Mouse (Mus musculus) inflammation-experienced regulatory T-cells, adult 16 weeks (primary cell): Measurements from ENCODE around the gene Olfr907. TPM values are rescaled to one million over a fixed set of nuclear protein-coding genes. Genes with fewer than 3 reads are reported as not detected.

Experiments used
- polyA plus RNA-seq: library from polyadenylated mRNA; unstranded; fragments of 100-300 nt; shearing (Covaris generic); gene quantifications from one replicate; pipeline ENCODE4 v1.2.1, GENCODE M21; 2017

The Olfr907 gene
- not detected for polyA plus RNA-seq

DNA sequence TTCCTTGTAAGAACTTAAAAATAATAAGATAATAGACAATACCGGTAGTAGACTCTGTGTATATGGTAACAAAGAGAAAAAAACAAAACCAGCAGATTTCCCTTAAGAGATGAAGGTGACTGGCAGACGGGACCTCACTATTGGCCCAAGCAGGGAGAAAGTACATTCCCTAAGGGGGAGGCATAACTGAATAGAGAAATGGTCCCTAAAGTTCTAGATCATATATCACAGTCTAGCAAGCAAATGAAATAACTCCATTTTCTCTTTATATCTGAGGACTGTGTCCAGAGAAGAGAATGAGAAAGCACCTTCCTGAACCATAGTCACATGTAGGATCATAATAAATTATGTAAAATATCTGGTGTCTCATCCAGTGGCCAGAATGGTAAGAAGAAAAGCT is at the start of gene Olfr907:
TSS of gene Olfr907 (plus strand) at position 301 of the 400 bp plus-strand sequence.

DNA sequence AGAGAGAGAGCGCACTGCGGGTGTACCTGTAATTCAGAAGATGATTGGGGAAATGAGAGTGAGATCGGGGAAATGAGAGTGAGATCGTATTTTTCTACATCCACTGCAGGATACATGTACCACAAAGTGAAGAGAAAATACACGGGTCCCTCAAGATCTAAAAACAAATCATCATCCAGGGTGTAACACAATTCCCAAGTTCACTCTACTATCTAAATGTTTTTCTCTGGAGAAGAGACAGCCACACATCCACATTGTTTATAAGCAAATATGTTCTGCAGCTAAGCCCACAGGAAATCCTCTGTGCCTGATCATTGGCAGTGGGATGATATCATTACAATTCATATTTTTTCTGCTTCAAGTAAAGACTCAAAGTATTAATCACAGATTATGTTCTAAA is 48.2 kb upstream of the Olfr907 start, which contains the start of gene Olfr902:
TSS of gene Olfr902 (plus strand) at position 301 of the 400 bp plus-strand sequence.

DNA sequence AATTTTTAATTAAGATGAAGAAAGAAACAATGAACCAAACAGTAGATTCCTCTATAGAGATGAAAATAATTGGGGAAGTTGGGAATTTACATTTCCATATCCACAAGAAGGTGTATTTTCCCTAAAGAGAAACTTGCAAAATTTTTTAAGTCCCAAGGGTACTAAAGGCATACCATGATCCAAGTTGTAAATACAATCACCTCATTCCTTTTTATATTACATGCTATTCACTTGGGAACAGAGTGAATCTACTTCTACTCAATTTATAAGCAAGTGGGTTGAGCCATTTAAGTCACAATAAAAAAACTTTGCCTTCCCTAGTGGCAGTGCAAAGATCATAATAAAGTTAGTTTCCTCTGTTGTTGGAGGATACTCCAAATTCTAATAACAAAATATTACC is 32.8 kb upstream of the Olfr907 start, which contains the start of gene Olfr904:
TSS of gene Olfr904 (plus strand) at position 301 of the 400 bp plus-strand sequence.

DNA sequence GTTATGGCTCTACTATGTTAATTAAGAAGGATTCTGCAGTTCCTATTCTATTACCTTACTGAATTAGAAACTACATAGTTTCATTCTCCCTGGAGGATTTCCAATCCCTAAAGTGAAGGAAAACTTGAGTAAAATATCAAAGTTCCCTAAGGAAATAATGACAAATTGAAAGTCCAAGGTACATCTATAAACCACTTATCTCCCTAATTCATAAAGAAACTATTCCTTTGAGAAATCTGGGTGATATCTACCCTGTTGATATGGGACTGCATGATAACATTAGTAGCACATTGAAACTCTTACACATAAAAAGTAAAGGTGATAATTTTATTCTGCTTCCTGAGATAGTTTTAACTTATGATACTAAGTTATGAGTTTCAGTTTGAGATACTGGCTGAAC is 24.8 kb upstream of the Olfr907 start, which contains the start of gene Olfr905:
TSS of gene Olfr905 (plus strand) at position 301 of the 400 bp plus-strand sequence.

DNA sequence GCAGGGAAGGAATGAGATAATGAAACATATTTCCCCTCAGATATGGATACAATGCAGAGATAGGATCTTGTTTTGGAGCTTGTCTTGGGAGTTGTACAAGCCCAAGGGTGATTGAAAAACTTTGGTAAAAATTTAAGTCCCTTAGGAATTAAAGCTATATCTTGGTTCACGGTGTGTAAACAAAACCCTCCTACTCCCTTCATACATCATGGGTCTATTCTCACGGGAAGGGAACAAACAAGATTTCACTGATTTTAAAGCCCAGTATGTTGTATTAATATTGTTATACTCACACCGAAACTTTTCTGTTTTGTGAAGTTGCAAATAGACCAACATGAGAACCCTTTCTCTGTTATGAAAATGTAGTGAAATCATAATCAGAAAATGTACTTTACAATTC is 8.8 kb upstream of the Olfr907 start, which contains the start of gene Olfr906:
TSS of gene Olfr906 (plus strand) at position 301 of the 400 bp plus-strand sequence.

DNA sequence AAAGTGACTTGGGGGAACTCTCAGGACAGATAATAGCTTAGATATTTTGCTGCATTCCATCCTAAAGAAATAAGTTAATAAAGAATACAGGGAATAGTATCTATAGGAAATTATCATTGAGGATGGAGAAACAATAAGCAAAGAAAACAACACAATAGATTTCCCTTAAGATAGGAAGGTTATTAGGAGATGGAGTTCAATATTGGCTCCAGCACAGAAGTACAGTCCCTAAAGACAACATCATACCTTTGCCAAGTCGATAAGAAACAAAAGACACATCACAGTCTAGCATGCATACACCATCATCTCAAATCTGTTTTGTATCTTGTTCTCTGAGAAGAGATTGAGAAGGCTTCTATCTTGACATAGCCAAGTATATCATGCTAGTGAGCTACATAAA is 25.7 kb downstream of the Olfr907 start, which contains the start of gene Olfr911-ps1:
TSS of gene Olfr911-ps1 (plus strand) at position 301 of the 400 bp plus-strand sequence.

DNA sequence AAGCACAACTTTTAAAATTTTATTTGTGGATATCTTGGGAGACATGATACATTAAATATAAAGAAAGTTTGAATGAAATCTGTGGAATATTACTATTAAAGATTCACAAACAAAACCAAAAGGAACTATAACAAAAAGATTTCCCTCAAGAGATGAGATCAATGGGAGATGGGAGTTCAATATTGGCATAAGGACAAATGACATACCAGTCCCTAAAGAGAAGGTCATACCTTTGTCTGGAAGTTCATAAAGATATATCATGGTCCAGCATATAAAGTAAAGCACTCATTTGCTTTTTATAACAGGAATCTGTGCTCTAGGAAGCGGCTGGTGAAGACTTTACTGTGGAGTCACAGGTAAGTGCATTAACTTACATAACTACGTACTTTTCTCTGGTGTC is 41.9 kb downstream of the Olfr907 start, which contains the start of gene Olfr910:
TSS of gene Olfr910 (plus strand) at position 301 of the 400 bp plus-strand sequence.

Other genes starting within 250 kb of the Olfr907 start
- not detected for gene Olfr143, start 243.0 kb upstream of the Olfr907 start, polyA plus RNA-seq
- gene Olfr895, start 227.9 kb upstream of the Olfr907 start, polyA plus RNA-seq, result not detected
- not detected for gene Olfr896-ps1, start 204.7 kb upstream of the Olfr907 start, polyA plus RNA-seq
- not detected for gene Olfr25, start 166.7 kb upstream of the Olfr907 start, polyA plus RNA-seq
- gene Olfr898, start 147.4 kb upstream of the Olfr907 start, polyA plus RNA-seq, result not detected
- 0.12 TPM for gene Olfr250, start 128.9 kb upstream of the Olfr907 start, polyA plus RNA-seq
- not detected for gene Olfr251, start 118.7 kb upstream of the Olfr907 start, polyA plus RNA-seq
- not detected for gene Olfr147, start 94.1 kb upstream of the Olfr907 start, polyA plus RNA-seq
- gene Olfr901, start 66.3 kb upstream of the Olfr907 start, polyA plus RNA-seq, result not detected
- gene Olfr902, start 48.1 kb upstream of the Olfr907 start, polyA plus RNA-seq, result not detected
- not detected for gene Olfr904, start 32.7 kb upstream of the Olfr907 start, polyA plus RNA-seq
- 0.11 TPM for gene Olfr905, start 24.7 kb upstream of the Olfr907 start, polyA plus RNA-seq
- gene Olfr906, start 8.7 kb upstream of the Olfr907 start, polyA plus RNA-seq, result not detected
- gene Olfr911-ps1, start 25.8 kb downstream of the Olfr907 start, polyA plus RNA-seq, result not detected
- not detected for gene Olfr910, start 42.0 kb downstream of the Olfr907 start, polyA plus RNA-seq
- gene Olfr912, start 84.4 kb downstream of the Olfr907 start, polyA plus RNA-seq, result 0.09 TPM
- not detected for gene Olfr913, start 97.0 kb downstream of the Olfr907 start, polyA plus RNA-seq
- not detected for gene Olfr914, start 109.3 kb downstream of the Olfr907 start, polyA plus RNA-seq
- gene Olfr916, start 164.1 kb downstream of the Olfr907 start, polyA plus RNA-seq, result not detected
- gene Olfr917, start 170.0 kb downstream of the Olfr907 start, polyA plus RNA-seq, result not detected
- gene Olfr918, start 178.8 kb downstream of the Olfr907 start, polyA plus RNA-seq, result not detected
- gene Olfr919, start 207.9 kb downstream of the Olfr907 start, polyA plus RNA-seq, result not detected
- 58.3 TPM for gene Vwa5a, start 222.5 kb downstream of the Olfr907 start, polyA plus RNA-seq